Mouse (Mus musculus): ENCODE measurements around the gene Fbxo9.

DNA sequence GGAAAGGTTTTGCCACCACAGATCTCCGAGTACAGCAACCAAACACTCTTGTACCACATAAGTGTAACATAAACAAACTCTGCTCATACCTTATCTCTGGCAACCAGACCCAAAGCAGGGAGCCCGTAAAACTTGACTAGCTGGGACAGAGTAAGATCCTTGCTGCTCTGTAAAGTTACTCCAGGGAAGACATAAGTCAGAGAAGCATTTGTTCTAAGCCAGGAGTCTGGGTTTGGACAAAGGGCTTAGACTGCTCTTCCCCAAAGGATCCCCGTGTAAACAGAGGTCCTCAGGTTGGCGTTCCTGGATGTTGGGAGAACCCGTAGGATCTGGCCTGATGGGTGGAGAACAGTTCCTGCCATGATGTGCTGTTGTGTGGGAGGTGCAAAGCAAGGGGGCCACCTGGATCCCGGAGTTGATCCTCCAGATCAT lies 3.3 kb downstream of the Fbxo9 start:
- TF ChIP-seq EP300 (IDR thresholded peaks at IDR 0.05; ENCODE audit: low read length) (no peak), CTCF (conservative IDR thresholded peaks at IDR 0.05 in 1 of 2, IDR thresholded peaks at IDR 0.05 in 1 of 2; ENCODE audit: low read depth in 2 of 2, low read length in 2 of 2) (no peak), POLR2A (IDR thresholded peaks at IDR 0.05; ENCODE audit: low read depth, low read length) (no peak), USF1 (IDR thresholded peaks at IDR 0.05; ENCODE audit: low read depth, low read length) (no peak), JUND (conservative IDR thresholded peaks at IDR 0.05; ENCODE audit: low read depth, low read length) (no peak), MAZ (IDR thresholded peaks at IDR 0.05; ENCODE audit: low read depth, low read length) (no peak), BHLHE40 (IDR thresholded peaks at IDR 0.05; ENCODE audit: low read depth, low read length) (no peak), KAT2A (IDR thresholded peaks at IDR 0.05; ENCODE audit: insufficient replicate concordance, low read length) (no peak), GABPA (IDR thresholded peaks at IDR 0.05; ENCODE audit: insufficient replicate concordance, low read depth, low read length) (no peak)

Data from CH12.LX (cell line).